Mouse (Mus musculus) layer of hippocampus, adult 8-10 months (tissue): ENCODE results near the gene Gm8871. TPM values are rescaled to one million over a fixed set of nuclear protein-coding genes. Genes with fewer than 3 reads are reported as not detected.
"Not testable (repeated sequence)": the region's sequence is repeated elsewhere in the genome, so short reads cannot be mapped to it uniquely, and the experiment has no call there.

ENCODE experiments used
- DNase-seq, 2 experiments: peaks; one replicate each; pipeline ENCODE4 v3.0.0; 2022; ENCODE audit warnings: low spot score in 2 of 2
- total RNA-seq, 4 experiments: library from RNA; stranded (reverse); gene quantifications; 2 replicates each; pipeline ENCODE4 v1.2.4; 2022

Gm8871 gene
- total RNA-seq, result not detected

- not testable (repeated sequence) for DNase-seq
Measured at GRCm38 (mm10) chr5:10947505-10947904, at the start of gene Gm8871, which contains the start of gene Gm8857. TSS of gene Gm8871 (plus strand) at chr5:10947805. TSS of gene Gm8857 (plus strand) at chr5:10947807.

GRCm38 (mm10) chr5:10953512-10953911 lies 5.9 kb downstream of the Gm8871 start:
- not testable (repeated sequence) for DNase-seq

GRCm38 (mm10) chr5:10958057-10958456 lies 10.5 kb downstream of the Gm8871 start:
- not testable (repeated sequence) for DNase-seq

Other genes with a start within 250 kb of the Gm8871 start
- gene Gm8857, start within 50 bp of the Gm8871 start, total RNA-seq, result not detected
- not detected for gene Gm8879, start 179.8 kb downstream of the Gm8871 start, total RNA-seq
- gene Gm5861, start 235.3 kb downstream of the Gm8871 start, total RNA-seq, result not detected